Mouse (Mus musculus): ENCODE results near the gene Cdhr3. TPM values are rescaled to one million over a fixed set of nuclear protein-coding genes. Genes with fewer than 3 reads are reported as not detected.

Cdhr3 gene
- polyA plus RNA-seq, 1 experiment = not detected

DNA sequence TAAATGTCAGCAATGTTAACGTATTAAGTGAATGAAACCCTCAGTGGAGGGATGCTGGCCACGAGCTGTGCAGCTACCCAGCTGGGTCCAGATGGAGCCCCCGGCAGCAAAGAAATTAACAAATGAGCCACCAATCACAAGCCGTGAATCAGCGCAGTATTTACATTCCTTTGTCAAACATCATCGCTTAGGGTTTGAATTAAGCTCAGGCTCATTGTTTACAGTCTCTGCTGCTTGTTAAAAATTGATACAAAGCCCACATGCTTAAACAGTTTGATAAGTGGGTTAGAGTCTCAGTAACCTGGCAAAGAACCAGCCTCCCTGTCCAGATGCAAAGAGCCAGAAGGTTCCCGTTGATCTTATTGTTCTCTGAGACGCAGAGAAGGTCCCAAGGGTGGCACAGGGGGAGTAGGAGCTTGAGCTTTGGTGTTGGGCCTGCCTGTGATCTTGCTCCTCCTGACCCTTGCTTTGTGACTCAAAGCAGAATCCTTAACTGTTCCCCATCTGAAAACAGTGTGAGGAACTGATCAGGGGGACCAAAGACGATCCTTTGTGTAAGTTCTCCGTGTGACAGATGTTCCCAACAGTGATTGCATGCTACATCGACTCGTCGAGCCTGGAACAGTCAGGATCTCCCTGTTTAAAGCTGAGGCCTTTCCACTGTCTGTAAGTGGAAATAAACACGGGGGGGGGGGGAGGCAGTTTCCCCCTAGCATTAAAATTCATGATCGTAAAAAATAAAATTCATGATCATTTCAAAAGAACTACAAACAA lies 9.9 kb upstream of the Cdhr3 start:
- no peaks in the 10 kb centered on the region for H3K36me3 ChIP-seq (ENCODE audit: control insufficient read depth, insufficient read depth, low read length)
- WGBS = 46% methylated on average over 15 of the region's 15 CpGs
- no peak overlapping the region for H3K27ac ChIP-seq (ENCODE audit: insufficient read depth, low read depth, low read length)
- TF ChIP-seq POLR2A (IDR thresholded peaks at IDR 0.05; ENCODE audit: low read depth, low read length) = no peak
- DNase-seq = no peak
- no peaks in the 10 kb centered on the region for H3K4me1 ChIP-seq (ENCODE audit: control insufficient read depth, insufficient read depth, low read length)
- no peaks in the 10 kb centered on the region for H3K27me3 ChIP-seq (replicated peaks; ENCODE audit: control insufficient read depth, insufficient read depth, low read length)
- no peak overlapping the region for H3K4me3 ChIP-seq (ENCODE audit: insufficient read depth, low read depth, low read length)

DNA sequence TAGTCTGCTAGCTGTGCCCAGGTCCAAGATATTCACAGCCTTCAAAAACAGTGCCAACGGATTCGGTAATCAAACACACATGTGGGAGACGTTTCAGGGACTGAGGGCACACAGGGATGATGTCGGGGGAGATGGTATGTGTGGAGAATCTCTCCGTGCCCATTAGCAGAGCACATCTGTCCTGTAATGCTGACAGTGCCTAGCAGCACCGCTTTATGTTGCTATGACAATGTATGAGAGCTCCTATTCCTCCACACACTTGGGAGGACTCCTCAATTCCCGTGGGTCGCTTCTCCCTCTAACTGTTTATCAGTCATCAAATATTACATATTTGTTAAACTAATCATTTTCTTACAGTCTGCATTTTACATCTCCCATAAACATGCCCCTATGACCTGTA lies 9.0 kb upstream of the Cdhr3 start:
- 85% methylated on average over 8 of the region's 8 CpGs for WGBS
- Histone ChIP-seq H3K27ac (ENCODE audit: insufficient read depth, low read depth, low read length) (no peak overlapping the region), H3K27me3 (replicated peaks; ENCODE audit: control insufficient read depth, insufficient read depth, low read length) (no peaks in the 10 kb centered on the region), H3K4me3 (ENCODE audit: insufficient read depth, low read depth, low read length) (no peak overlapping the region), H3K4me1 (ENCODE audit: control insufficient read depth, insufficient read depth, low read length) (no peaks in the 10 kb centered on the region), H3K36me3 (ENCODE audit: control insufficient read depth, insufficient read depth, low read length) (no peaks in the 10 kb centered on the region)
- TF ChIP-seq POLR2A (IDR thresholded peaks at IDR 0.05; ENCODE audit: low read depth, low read length) = no peak
- TF ChIP-seq CTCF (conservative IDR thresholded peaks at IDR 0.05; ENCODE audit: insufficient read depth, insufficient read length, low read depth, low read length) = no peak
- no peak for DNase-seq

DNA sequence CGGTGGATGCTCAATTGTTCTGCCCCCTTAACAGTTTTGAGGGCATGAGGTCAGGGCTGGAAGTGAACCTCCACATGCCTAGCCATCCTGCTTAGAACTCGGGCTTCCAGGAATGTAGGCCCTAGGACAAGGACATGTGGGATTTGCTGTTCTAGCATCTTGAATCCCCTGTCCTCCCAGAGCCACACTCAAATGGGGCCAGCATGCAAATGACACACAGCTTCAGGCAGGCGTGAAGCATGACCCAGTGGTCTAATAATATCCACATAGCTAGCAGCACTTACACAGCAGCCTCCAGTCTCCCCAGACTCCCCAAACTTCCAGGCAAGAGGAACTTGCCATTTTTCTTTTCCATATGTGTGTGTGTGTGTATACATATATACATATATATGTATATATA lies 3.3 kb upstream of the Cdhr3 start:
- TF ChIP-seq POLR2A (IDR thresholded peaks at IDR 0.05; ENCODE audit: low read depth, low read length) (no peak), CTCF (conservative IDR thresholded peaks at IDR 0.05; ENCODE audit: insufficient read depth, insufficient read length, low read depth, low read length) (no peak)
- H3K27ac ChIP-seq (ENCODE audit: insufficient read depth, low read depth, low read length) = no peak overlapping the region
- no peaks in the 10 kb centered on the region for H3K4me1 ChIP-seq (ENCODE audit: control insufficient read depth, insufficient read depth, low read length)
- H3K36me3 ChIP-seq (ENCODE audit: control insufficient read depth, insufficient read depth, low read length) = no peaks in the 10 kb centered on the region
- no peak overlapping the region for H3K4me3 ChIP-seq (ENCODE audit: insufficient read depth, low read depth, low read length)
- H3K27me3 ChIP-seq (replicated peaks; ENCODE audit: control insufficient read depth, insufficient read depth, low read length) = no peaks in the 10 kb centered on the region
- no peak for DNase-seq
- WGBS = 64% methylated on average over 3 of the region's 3 CpGs

DNA sequence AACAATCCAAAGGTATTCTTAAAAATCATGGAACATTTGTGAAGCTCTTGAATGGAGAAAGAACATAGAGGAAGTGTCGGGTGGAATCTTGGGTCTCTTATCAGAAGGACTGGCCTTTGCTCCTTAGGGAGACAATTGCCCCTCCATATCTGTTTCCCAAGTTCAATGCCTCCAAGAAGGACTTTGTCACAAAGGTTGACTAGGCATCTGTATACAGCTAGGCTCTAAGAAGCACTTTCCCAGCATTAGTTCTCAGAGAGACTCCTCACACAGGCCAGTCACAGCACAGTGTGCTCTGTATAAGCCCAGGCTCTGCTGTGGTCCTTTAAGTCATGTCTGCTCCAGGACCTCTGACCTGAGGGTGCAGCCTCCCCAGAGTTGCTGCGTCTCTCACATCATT lies 479 bp downstream of the Cdhr3 start:
- no peak for DNase-seq
- no peak for TF ChIP-seq POLR2A (IDR thresholded peaks at IDR 0.05; ENCODE audit: low read depth, low read length)

DNA sequence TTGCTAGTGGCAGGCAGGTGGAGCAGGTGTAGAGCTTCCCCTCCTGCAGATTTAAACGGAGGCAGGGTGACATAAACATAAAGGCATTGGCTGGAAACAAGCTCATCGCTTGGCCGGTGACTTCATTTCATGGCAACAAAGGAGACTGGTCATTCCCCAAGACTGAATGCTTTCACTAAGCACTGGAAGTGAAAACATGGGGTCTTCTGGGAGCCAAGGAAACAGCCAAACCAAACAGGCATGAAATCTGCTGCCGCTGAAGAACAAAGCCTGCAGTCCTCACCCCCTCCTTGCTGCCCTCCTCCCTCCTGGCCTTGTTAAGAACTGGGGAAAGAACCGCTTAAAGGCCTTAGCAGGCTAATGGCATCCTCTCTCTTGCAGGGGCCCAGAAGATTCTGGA lies 6.5 kb downstream of the Cdhr3 start:
- no peaks in the 10 kb centered on the region for H3K4me1 ChIP-seq (ENCODE audit: control insufficient read depth, insufficient read depth, low read length)
- no peak overlapping the region for H3K27ac ChIP-seq (ENCODE audit: insufficient read depth, low read depth, low read length)
- no peak overlapping the region for H3K4me3 ChIP-seq (ENCODE audit: insufficient read depth, low read depth, low read length)
- no peak for TF ChIP-seq CTCF (conservative IDR thresholded peaks at IDR 0.05; ENCODE audit: insufficient read depth, insufficient read length, low read depth, low read length)
- no peak for TF ChIP-seq POLR2A (IDR thresholded peaks at IDR 0.05; ENCODE audit: low read depth, low read length)
- no peak for DNase-seq
- 66% methylated on average over 5 of the region's 5 CpGs for WGBS
- H3K36me3 ChIP-seq (ENCODE audit: control insufficient read depth, insufficient read depth, low read length) = no peaks in the 10 kb centered on the region
- H3K27me3 ChIP-seq (replicated peaks; ENCODE audit: control insufficient read depth, insufficient read depth, low read length) = no peaks in the 10 kb centered on the region

More for the DNA sequence above, 479 bp downstream of the Cdhr3 start:
- H3K27me3 ChIP-seq (replicated peaks; ENCODE audit: control insufficient read depth, insufficient read depth, low read length) = no peaks in the 10 kb centered on the region
- H3K4me3 ChIP-seq (ENCODE audit: insufficient read depth, low read depth, low read length) = no peak overlapping the region
- no peaks in the 10 kb centered on the region for H3K36me3 ChIP-seq (ENCODE audit: control insufficient read depth, insufficient read depth, low read length)
- 72% methylated on average over 2 of the region's 2 CpGs for WGBS
- H3K27ac ChIP-seq (ENCODE audit: insufficient read depth, low read depth, low read length) = no peak overlapping the region
- no peaks in the 10 kb centered on the region for H3K4me1 ChIP-seq (ENCODE audit: control insufficient read depth, insufficient read depth, low read length)

DNA sequence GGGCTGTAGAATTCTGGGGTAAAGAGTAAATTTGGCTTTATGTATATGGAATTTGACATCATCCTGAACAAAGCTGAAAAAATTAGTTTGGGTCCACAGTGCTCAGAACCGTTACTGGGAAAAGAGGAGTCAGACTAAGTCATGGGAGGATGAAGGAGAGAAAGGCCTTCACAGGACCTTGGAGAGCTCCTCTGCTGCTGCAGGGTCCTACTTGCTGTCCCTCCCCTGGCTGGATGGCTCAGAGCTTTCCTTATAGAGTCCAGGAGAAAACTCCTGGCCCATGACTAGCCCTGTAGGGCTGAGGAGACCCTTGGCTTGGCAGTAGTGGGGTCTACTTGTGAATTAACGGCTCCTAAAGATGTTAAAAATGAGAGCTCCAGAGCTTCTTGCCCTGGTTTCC lies 8.0 kb downstream of the Cdhr3 start:
- no peaks in the 10 kb centered on the region for H3K36me3 ChIP-seq (ENCODE audit: control insufficient read depth, insufficient read depth, low read length)
- 33% methylated on average over 2 of the region's 2 CpGs for WGBS
- TF ChIP-seq POLR2A (IDR thresholded peaks at IDR 0.05; ENCODE audit: low read depth, low read length) (no peak), CTCF (conservative IDR thresholded peaks at IDR 0.05; ENCODE audit: insufficient read depth, insufficient read length, low read depth, low read length) (no peak)
- H3K27me3 ChIP-seq (replicated peaks; ENCODE audit: control insufficient read depth, insufficient read depth, low read length) = no peaks in the 10 kb centered on the region
- H3K4me1 ChIP-seq (ENCODE audit: control insufficient read depth, insufficient read depth, low read length) = no peaks in the 10 kb centered on the region
- no peak for DNase-seq
- H3K4me3 ChIP-seq (ENCODE audit: insufficient read depth, low read depth, low read length) = no peak overlapping the region
- no peak overlapping the region for H3K27ac ChIP-seq (ENCODE audit: insufficient read depth, low read depth, low read length)

DNA sequence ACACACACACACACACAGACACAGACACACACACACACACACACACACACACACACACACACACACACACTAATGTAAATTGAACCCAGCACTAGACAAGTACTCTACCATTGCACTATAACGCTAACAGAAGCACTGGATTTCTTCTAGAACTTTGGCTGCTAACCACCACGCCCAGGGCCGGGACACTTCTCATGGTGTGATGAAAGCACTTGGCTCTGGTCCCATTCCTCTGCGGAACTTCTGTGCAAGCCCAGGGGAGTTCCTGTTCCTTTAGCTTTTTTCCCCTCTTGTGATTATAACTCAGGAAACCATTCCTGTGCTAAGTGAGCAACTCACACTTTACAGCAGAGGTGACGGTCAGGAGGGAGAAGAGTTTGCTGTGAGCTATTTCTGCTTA lies 9.3 kb downstream of the Cdhr3 start:
- H3K27ac ChIP-seq (ENCODE audit: insufficient read depth, low read depth, low read length) = no peak overlapping the region
- WGBS = 45% methylated on average over 5 of the region's 5 CpGs
- no peaks in the 10 kb centered on the region for H3K4me1 ChIP-seq (ENCODE audit: control insufficient read depth, insufficient read depth, low read length)
- H3K27me3 ChIP-seq (replicated peaks; ENCODE audit: control insufficient read depth, insufficient read depth, low read length) = no peaks in the 10 kb centered on the region
- TF ChIP-seq CTCF (conservative IDR thresholded peaks at IDR 0.05; ENCODE audit: insufficient read depth, insufficient read length, low read depth, low read length) (no peak), POLR2A (IDR thresholded peaks at IDR 0.05; ENCODE audit: low read depth, low read length) (no peak)
- H3K4me3 ChIP-seq (ENCODE audit: insufficient read depth, low read depth, low read length) = no peak overlapping the region
- no peaks in the 10 kb centered on the region for H3K36me3 ChIP-seq (ENCODE audit: control insufficient read depth, insufficient read depth, low read length)
- peak; percentile 60 for DNase-seq

Data from kidney, adult 2 months (tissue).